Mouse (Mus musculus) forebrain, embryonic 11.5 days (tissue): ENCODE measurements around the gene Txnip. TPM values are rescaled to one million over a fixed set of nuclear protein-coding genes. Genes with fewer than 3 reads are reported as not detected.

Source experiments
- ATAC-seq: fragments of 200-750 bp; cut with Nextera tagmentation; replicated peaks from 2 replicates; pipeline ENCODE4 v1.8.0; 2017; ENCODE audit warnings: moderate TSS enrichment; ENCODE audit not compliant: low FRiP score
- DNase-seq: peaks from one replicate; pipeline ENCODE4 v3.0.0-alpha.2; 2017; ENCODE audit warnings: low spot score
- H3K27ac ChIP-seq: fragments of 300-500 bp; sonication (generic); 2 replicates; pipeline ENCODE4 v1.5.1; 2014; ENCODE audit warnings: low read depth, low read length
- H3K27me3 ChIP-seq: fragments of 300-500 bp; sonication (generic); 2 replicates; pipeline ENCODE4 v1.6.1; 2014; ENCODE audit warnings: mild to moderate bottlenecking, low read length, mixed read lengths; ENCODE audit not compliant: control insufficient read depth, insufficient read depth
- H3K36me3 ChIP-seq: fragments of 300-500 bp; sonication (generic); 2 replicates; pipeline ENCODE4 v1.6.1; 2014; ENCODE audit warnings: mild to moderate bottlenecking, low read length, moderate library complexity, mixed read lengths; ENCODE audit not compliant: control insufficient read depth, insufficient read depth
- H3K4me1 ChIP-seq: fragments of 300-500 bp; sonication (generic); replicated peaks from 2 replicates; pipeline ENCODE4 v1.6.1; 2014; ENCODE audit warnings: low read length, mixed read lengths; ENCODE audit not compliant: control insufficient read depth, insufficient read depth
- H3K4me2 ChIP-seq: fragments of 300-500 bp; sonication (generic); 2 replicates; pipeline ENCODE4 v1.6.1; 2014; ENCODE audit warnings: low read depth, mild to moderate bottlenecking, low read length, moderate library complexity, mixed read lengths; ENCODE audit not compliant: severe bottlenecking
- H3K4me3 ChIP-seq: fragments of 300-500 bp; sonication (generic); 2 replicates; pipeline ENCODE4 v1.5.1; 2014; ENCODE audit warnings: low read depth, low read length
- H3K9ac ChIP-seq: fragments of 300-500 bp; sonication (generic); 2 replicates; pipeline ENCODE4 v1.6.1; 2014; ENCODE audit warnings: low read length
- H3K9me3 ChIP-seq: fragments of 300-500 bp; sonication (generic); 2 replicates; pipeline ENCODE4 v1.6.1; 2016; ENCODE audit warnings: low read length, mixed read lengths; ENCODE audit not compliant: control insufficient read depth
- WGBS: fragments of 180-500 bp; shearing (Covaris S2); extraction: QIAGEN DNeasy Blood & Tissue Kit; methylation state at CpG from one replicate; pipeline ENCODE4 v1.1.7; 2014; 5-methylcytosine and 5-hydroxymethylcytosine counted together
- polyA plus RNA-seq: library from polyadenylated mRNA; unstranded; fragments of >200 nt; fragmentation: Nextera tagmentation; extraction: Ambion mirVana; gene quantifications from 2 replicates; pipeline ENCODE4 v1.2.1, GENCODE M21; 2014

The Txnip gene
- polyA plus RNA-seq, 1 experiment from 2014 or later, result 45.5 TPM

- H3K36me3 ChIP-seq, result no peaks in the 10 kb centered on the region
- H3K27me3 ChIP-seq, result no peaks in the 10 kb centered on the region
- H3K4me1 ChIP-seq, result peaks cover 11% of the 10 kb centered on the region
- no peak within 1 kb of the TSS for H3K4me3 ChIP-seq
- peak within 1 kb of the TSS; percentile 42; the same call in 1 of the 2 replicates for H3K27ac ChIP-seq
- no peaks in the 10 kb centered on the region for H3K9me3 ChIP-seq
- peak; percentile 85 for ATAC-seq
- WGBS, result 44% methylated on average over 17 of the region's 17 CpGs
- DNase-seq, result peak; percentile 77
- 0 out of 2 replicates have a peak within 1 kb of the TSS, but pooled peaks have one; percentile 3 for H3K9ac ChIP-seq
- H3K4me2 ChIP-seq, result peak within 1 kb of the TSS; percentile 21; the same call in 1 of the 2 replicates
Observed at GRCm38 (mm10) chr3:96576690-96577541, 19.2 kb downstream of the Txnip start, which contains the start of gene Gm16253. Gene Gm16253 (plus strand): TSS chr3:96576984.

GRCm38 (mm10) chr3:96577566-96577965 is 19.8 kb downstream of the Txnip start:
- peak; percentile 44 for DNase-seq
- no peak overlapping the region for H3K4me3 ChIP-seq
- 82% methylated on average over 4 of the region's 4 CpGs for WGBS
- ATAC-seq, result no peak
- no peaks in the 10 kb centered on the region for H3K9me3 ChIP-seq
- H3K36me3 ChIP-seq, result no peaks in the 10 kb centered on the region
- H3K9ac ChIP-seq, result no peak overlapping the region
- peak overlapping the region; percentile 42; the same call in 1 of the 2 replicates for H3K27ac ChIP-seq
- no peaks in the 10 kb centered on the region for H3K27me3 ChIP-seq
- H3K4me2 ChIP-seq, result no peak overlapping the region
- H3K4me1 ChIP-seq, result peaks cover 11% of the 10 kb centered on the region

- no peak for DNase-seq
- Histone ChIP-seq H3K4me2 (no peak overlapping the region), H3K27me3 (no peaks in the 10 kb centered on the region), H3K9ac (no peak overlapping the region), H3K9me3 (no peaks in the 10 kb centered on the region), H3K4me1 (peaks cover 11% of the 10 kb centered on the region), H3K36me3 (no peaks in the 10 kb centered on the region), H3K27ac (no peak overlapping the region), H3K4me3 (no peak overlapping the region)
- 81% methylated on average over 12 of the region's 12 CpGs for WGBS
- ATAC-seq, result no peak
Observed at GRCm38 (mm10) chr3:96578561-96579238, 20.9 kb downstream of the Txnip start.

- Histone ChIP-seq H3K27me3 (no peaks in the 10 kb centered on the region), H3K9ac (no peak overlapping the region), H3K9me3 (no peaks in the 10 kb centered on the region), H3K27ac (no peak overlapping the region), H3K4me1 (peaks cover 11% of the 10 kb centered on the region), H3K4me3 (no peak overlapping the region), H3K36me3 (no peaks in the 10 kb centered on the region), H3K4me2 (no peak overlapping the region)
- WGBS, result 70% methylated on average over 4 of the region's 4 CpGs
- ATAC-seq, result no peak
- no peak for DNase-seq
Observed at GRCm38 (mm10) chr3:96579239-96579750, 21.5 kb downstream of the Txnip start.

GRCm38 (mm10) chr3:96579885-96580454 is 22.2 kb downstream of the Txnip start:
- ATAC-seq, result peak; percentile 78
- peak overlapping the region; percentile 49; the same call in 1 of the 2 replicates for H3K9ac ChIP-seq
- no peaks in the 10 kb centered on the region for H3K27me3 ChIP-seq
- no peaks in the 10 kb centered on the region for H3K9me3 ChIP-seq
- H3K4me3 ChIP-seq, result peak overlapping the region; percentile 11; the same call in 1 of the 2 replicates
- peaks cover 11% of the 10 kb centered on the region for H3K4me1 ChIP-seq
- H3K36me3 ChIP-seq, result no peaks in the 10 kb centered on the region
- DNase-seq, result peak; percentile 95
- 12% methylated on average over 16 of the region's 16 CpGs for WGBS
- peak overlapping the region; percentile 50; the same call in 1 of the 2 replicates for H3K4me2 ChIP-seq
- H3K27ac ChIP-seq, result no peak overlapping the region

- H3K27ac ChIP-seq, result no peak overlapping the region
- ATAC-seq, result no peak
- no peaks in the 10 kb centered on the region for H3K9me3 ChIP-seq
- H3K9ac ChIP-seq, result no peak overlapping the region
- H3K36me3 ChIP-seq, result no peaks in the 10 kb centered on the region
- WGBS, result 42% methylated on average over 6 of the region's 6 CpGs
- H3K4me3 ChIP-seq, result no peak overlapping the region
- H3K27me3 ChIP-seq, result no peaks in the 10 kb centered on the region
- H3K4me2 ChIP-seq, result no peak overlapping the region
- DNase-seq, result no peak
- H3K4me1 ChIP-seq, result peaks cover 11% of the 10 kb centered on the region
Observed at GRCm38 (mm10) chr3:96581141-96581540, 23.4 kb downstream of the Txnip start.

- Histone ChIP-seq H3K27ac (no peak overlapping the region), H3K27me3 (no peaks in the 10 kb centered on the region), H3K4me3 (no peak overlapping the region), H3K9me3 (no peaks in the 10 kb centered on the region), H3K4me1 (peaks cover 8% of the 10 kb centered on the region), H3K4me2 (no peak overlapping the region), H3K36me3 (no peaks in the 10 kb centered on the region), H3K9ac (no peak overlapping the region)
- WGBS, result 85% methylated on average over 16 of the region's 16 CpGs
- DNase-seq, result no peak
- ATAC-seq, result no peak
Observed at GRCm38 (mm10) chr3:96581771-96582515, 24.2 kb downstream of the Txnip start.

GRCm38 (mm10) chr3:96583386-96583785 is 25.6 kb downstream of the Txnip start:
- Histone ChIP-seq H3K4me2 (no peak overlapping the region), H3K4me1 (peaks cover 3% of the 10 kb centered on the region), H3K27me3 (no peaks in the 10 kb centered on the region), H3K9me3 (no peaks in the 10 kb centered on the region), H3K9ac (no peak overlapping the region), H3K27ac (no peak overlapping the region), H3K36me3 (no peaks in the 10 kb centered on the region), H3K4me3 (no peak overlapping the region)
- ATAC-seq (no peak), DNase-seq (no peak)
- WGBS, result 89% methylated on average over 5 of the region's 5 CpGs
